Mouse (Mus musculus): ENCODE measurements around the gene Hic1.

DNA sequence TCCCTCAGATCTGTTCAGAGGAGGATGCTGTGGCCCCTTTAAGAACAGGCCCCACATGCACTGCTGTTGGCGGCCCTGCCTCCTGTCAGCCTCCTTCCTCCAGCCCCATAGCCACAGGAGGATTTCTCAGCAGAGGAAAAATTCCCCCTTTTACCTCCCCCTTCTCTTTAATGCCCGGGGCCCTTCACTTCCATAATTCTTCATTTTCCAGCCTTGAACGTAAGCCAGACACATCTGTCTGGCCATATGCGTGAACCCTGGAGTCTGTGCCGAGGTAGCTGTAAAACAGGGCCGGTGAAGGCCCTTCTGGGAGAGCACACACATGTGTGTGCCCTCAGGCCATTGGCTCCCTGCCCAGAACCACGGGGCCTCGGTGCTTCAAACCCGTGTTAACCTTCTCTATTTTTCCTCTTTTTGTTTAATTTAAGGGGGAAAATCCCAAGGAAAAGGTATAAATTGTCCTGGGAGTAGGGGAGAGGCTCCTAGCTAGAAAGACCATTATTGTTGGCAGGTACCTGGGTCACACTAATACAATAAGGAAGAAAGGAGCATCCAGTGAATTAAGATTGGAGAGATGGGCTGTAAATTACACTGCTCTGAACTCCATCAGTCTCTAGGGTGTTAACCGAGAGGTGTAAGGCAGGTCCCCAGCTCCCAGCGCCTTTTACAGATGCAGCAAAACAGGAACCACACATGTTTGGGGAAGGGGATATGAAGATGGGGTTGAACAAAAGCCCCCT is 22.0 kb downstream of the Hic1 start:
- TF ChIP-seq CTCF (IDR thresholded peaks at IDR 0.05; ENCODE audit: insufficient read depth, low read depth, low read length) (no peak), POLR2A (IDR thresholded peaks at IDR 0.05; ENCODE audit: insufficient read depth, low read depth, low read length) (no peak)

All from olfactory bulb, adult 2 months (tissue).